ENCODE assay signal across 27 mouse cellular contexts in the genomic region with DNA sequence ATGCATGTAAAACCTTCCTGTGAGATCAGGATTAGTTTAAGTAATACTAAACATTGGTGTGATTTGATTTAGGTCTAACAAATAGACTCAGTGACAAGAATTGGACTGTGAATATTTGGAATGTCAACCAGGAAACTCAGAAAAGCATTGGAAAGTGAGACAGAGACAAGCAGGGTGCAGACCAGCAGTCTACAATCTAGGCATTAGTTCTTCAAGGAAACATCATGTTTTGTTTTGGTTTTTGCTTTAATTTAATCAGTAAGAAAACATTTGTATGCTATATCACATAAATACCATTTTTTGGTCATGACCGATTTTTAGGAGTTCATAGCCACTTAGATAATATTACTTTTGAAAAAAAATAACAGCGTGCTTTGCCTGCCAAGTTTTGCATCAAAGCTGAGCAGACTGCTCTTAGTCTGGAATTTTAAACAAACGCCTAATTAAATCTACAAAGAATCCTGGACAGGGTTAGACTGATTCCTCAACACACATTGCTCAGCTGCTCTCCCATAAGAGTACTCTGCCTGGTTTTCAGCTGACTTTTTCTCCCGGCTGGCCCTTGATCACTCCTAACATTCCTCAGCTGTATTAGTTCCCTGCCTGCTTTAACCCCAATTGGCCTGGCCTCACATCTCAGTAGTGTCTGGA.
DNase-seq lines count a peak whose midpoint lies in the region; ATAC-seq and TF ChIP-seq lines count a peak whose summit lies in the region.
"Had no signal": no experiment of that assay in that cellular context is flagged by ENCODE, and none has a peak within 500 bp of the region (broad histone marks: within the 10 kb centered on the region; RNA-seq: fewer than 3 reads in every experiment).

No protein-coding gene starts in this region.

- DNase-seq in forebrain, embryonic 10.5 days (ENCODE audit: extremely low spot score, low spot score) = no peak
- DNase-seq in kidney, postnatal 0 days (ENCODE audit: low spot score) = peak; percentile 50
- no peak for DNase-seq in kidney, adult 11 months
- peak; percentile 11 for DNase-seq in lung, postnatal 10 days
- no peak for DNase-seq in lung, postnatal 4 days
- no peak for DNase-seq in adrenal gland, adult 2 months
- DNase-seq: cerebellum, adult 18-20 months; cerebellum, postnatal 36 days; embryo, embryonic 11 days; gastrocnemius, postnatal 14 days; heart, adult 18-20 months; heart, postnatal 14 days; layer of hippocampus, adult 9-11 months; liver, embryonic 13.5 days; retina, postnatal 1 day; right cerebral cortex, postnatal 25 days; thymus, adult 2 months; thymus, postnatal 4 days had no signal

- H3K27me3 ChIP-seq in forebrain, embryonic 15.5 days = no peaks in the 10 kb centered on the region
- no peaks in the 10 kb centered on the region for H3K27me3 ChIP-seq in forebrain, embryonic 10.5 days (ENCODE audit: poor library complexity, severe bottlenecking)
- no peaks in the 10 kb centered on the region for H3K27me3 ChIP-seq in kidney, postnatal 0 days (ENCODE audit: insufficient read depth, low read length)
- no peaks in the 10 kb centered on the region for H3K27me3 ChIP-seq in stomach, embryonic 16.5 days (ENCODE audit: control insufficient read depth, insufficient read depth, low read length)
- H3K27me3 ChIP-seq: heart, embryonic 13.5 days; limb, embryonic 13.5 days; liver, embryonic 13.5 days; neural tube, embryonic 13.5 days; Patski had no signal

- WGBS in forebrain, embryonic 15.5 days = 47% methylated on average over 4 of the region's 4 CpGs
- 69% methylated on average over 4 of the region's 4 CpGs for WGBS in forebrain, embryonic 10.5 days
- WGBS in kidney, postnatal 0 days = 51% methylated on average over 4 of the region's 4 CpGs
- WGBS in stomach, embryonic 16.5 days = 30% methylated on average over 4 of the region's 4 CpGs

- no peak overlapping the region for H3K4me3 ChIP-seq in forebrain, embryonic 15.5 days
- H3K4me3 ChIP-seq in forebrain, embryonic 10.5 days = no peak overlapping the region
- no peak overlapping the region for H3K4me3 ChIP-seq in kidney, postnatal 0 days (replicated peaks; ENCODE audit: low read depth, low read length)
- H3K4me3 ChIP-seq in stomach, embryonic 16.5 days (replicated peaks; ENCODE audit: low read length) = no peak overlapping the region
- H3K4me3 ChIP-seq: heart, embryonic 13.5 days; limb, embryonic 13.5 days; liver, embryonic 13.5 days; midbrain, embryonic 10.5 days; myocyte; neural tube, embryonic 13.5 days had no signal

- no peak overlapping the region for H3K27ac ChIP-seq in forebrain, embryonic 15.5 days (replicated peaks)
- no peak overlapping the region for H3K27ac ChIP-seq in forebrain, embryonic 10.5 days
- no peak overlapping the region for H3K27ac ChIP-seq in kidney, postnatal 0 days
- H3K27ac ChIP-seq in stomach, embryonic 16.5 days (ENCODE audit: low read length) = no peak overlapping the region
- H3K27ac ChIP-seq: heart, embryonic 13.5 days; limb, embryonic 13.5 days; liver, embryonic 13.5 days; midbrain, embryonic 10.5 days; neural tube, embryonic 13.5 days had no signal

- ATAC-seq in forebrain, embryonic 15.5 days (replicated peaks) = peak; percentile 58; the same call in 1 of the 2 replicates
- no peak for ATAC-seq in kidney, postnatal 0 days (replicated peaks; ENCODE audit: low FRiP score, low read depth)
- ATAC-seq in stomach, embryonic 16.5 days (ENCODE audit: insufficient read depth, low FRiP score) = 0 out of 2 replicates have a peak, but pooled peaks have one; percentile 29
- ATAC-seq: midbrain, embryonic 16.5 days; Patski had no signal

- H3K9me3 ChIP-seq in forebrain, embryonic 15.5 days = no peaks in the 10 kb centered on the region
- H3K9me3 ChIP-seq in forebrain, embryonic 10.5 days = no peaks in the 10 kb centered on the region
- no peaks in the 10 kb centered on the region for H3K9me3 ChIP-seq in kidney, postnatal 0 days (replicated peaks; ENCODE audit: low read length)
- H3K9me3 ChIP-seq in stomach, embryonic 16.5 days (replicated peaks; ENCODE audit: control insufficient read depth, low read length) = no peaks in the 10 kb centered on the region
- H3K9me3 ChIP-seq: heart, embryonic 13.5 days; limb, embryonic 13.5 days; liver, embryonic 13.5 days; midbrain, embryonic 10.5 days; neural tube, embryonic 13.5 days had no signal

- H3K9ac ChIP-seq in forebrain, embryonic 15.5 days (replicated peaks) = no peak overlapping the region
- H3K9ac ChIP-seq in kidney, postnatal 0 days (ENCODE audit: low read depth, low read length) = no peak overlapping the region
- H3K9ac ChIP-seq in stomach, embryonic 16.5 days (ENCODE audit: low read length) = no peak overlapping the region
- H3K9ac ChIP-seq: heart, embryonic 13.5 days; limb, embryonic 13.5 days; liver, embryonic 13.5 days; neural tube, embryonic 13.5 days had no signal

- no peaks in the 10 kb centered on the region for H3K4me1 ChIP-seq in forebrain, embryonic 15.5 days
- H3K4me1 ChIP-seq in forebrain, embryonic 10.5 days = peaks cover 8% of the 10 kb centered on the region
- no peaks in the 10 kb centered on the region for H3K4me1 ChIP-seq in kidney, postnatal 0 days (replicated peaks; ENCODE audit: insufficient read depth, low read length)
- H3K4me1 ChIP-seq in stomach, embryonic 16.5 days (ENCODE audit: control insufficient read depth, insufficient read depth, low read length) = no peaks in the 10 kb centered on the region
- H3K4me1 ChIP-seq: heart, embryonic 13.5 days; limb, embryonic 13.5 days; liver, embryonic 13.5 days had no signal

- H3K4me2 ChIP-seq in forebrain, embryonic 15.5 days (replicated peaks) = no peak overlapping the region
- no peak overlapping the region for H3K4me2 ChIP-seq in kidney, postnatal 0 days (ENCODE audit: low read length)
- H3K4me2 ChIP-seq in stomach, embryonic 16.5 days (ENCODE audit: low read depth, low read length) = no peak overlapping the region
- H3K4me2 ChIP-seq: heart, embryonic 13.5 days; limb, embryonic 13.5 days; liver, embryonic 13.5 days; neural tube, embryonic 13.5 days had no signal

- no peak for TF ChIP-seq CTCF in kidney, postnatal 0 days (IDR thresholded peaks at IDR 0.05; ENCODE audit: low read depth)

- H3K36me3 ChIP-seq in forebrain, embryonic 15.5 days = no peaks in the 10 kb centered on the region
- no peaks in the 10 kb centered on the region for H3K36me3 ChIP-seq in forebrain, embryonic 10.5 days (replicated peaks)
- H3K36me3 ChIP-seq in kidney, postnatal 0 days (ENCODE audit: insufficient read depth, low read length) = no peaks in the 10 kb centered on the region
- no peaks in the 10 kb centered on the region for H3K36me3 ChIP-seq in stomach, embryonic 16.5 days (ENCODE audit: control insufficient read depth, insufficient read depth, low read length)
- H3K36me3 ChIP-seq: heart, embryonic 13.5 days; limb, embryonic 13.5 days; liver, embryonic 13.5 days; midbrain, embryonic 10.5 days; neural tube, embryonic 13.5 days had no signal

Comparison
In these comparisons a context has a peak if more than half of its experiments do, and no peak if none do; other contexts are left out.
1. DNase-seq: peak in kidney, postnatal 0 days (single experiment) and lung, postnatal 10 days (single experiment); none in forebrain, embryonic 10.5 days (single experiment), kidney, adult 11 months (single experiment), lung, postnatal 4 days (0 of 2) and adrenal gland, adult 2 months (single experiment).